Mouse (Mus musculus): ENCODE results near the gene Srgap2.

DNA sequence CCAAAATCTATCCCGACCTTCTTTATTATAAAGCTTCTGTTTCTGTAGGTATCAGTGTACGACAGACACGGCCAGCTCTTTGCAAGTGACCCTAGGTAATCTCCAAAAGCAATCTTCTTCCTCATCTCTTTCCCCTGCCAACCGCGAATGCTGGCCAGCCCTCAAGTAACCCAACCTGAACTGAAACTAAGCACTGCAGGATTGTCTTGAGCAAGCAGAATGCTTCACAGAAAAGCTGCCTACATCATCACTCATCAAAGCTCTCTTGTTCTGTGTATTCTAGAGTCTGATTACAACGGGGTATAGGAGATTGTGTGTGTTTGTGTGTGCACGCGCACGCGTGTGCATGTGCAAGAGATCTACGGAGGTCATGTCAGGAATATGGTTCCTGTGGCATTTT is 88.6 kb downstream of the Srgap2 start:
- TF ChIP-seq CTCF (IDR thresholded peaks at IDR 0.05; ENCODE audit: low read depth), result no peak
- TF ChIP-seq EP300 (IDR thresholded peaks at IDR 0.05; ENCODE audit: low read depth), result no peak

All from liver, postnatal 0 days (tissue).